Mouse (Mus musculus): ENCODE data around the gene Ajuba. TPM values are rescaled to one million over a fixed set of nuclear protein-coding genes. Genes with fewer than 3 reads are reported as not detected.

The Ajuba gene
- polyA plus RNA-seq, 1 experiment from 2014 or later, result 0.33 TPM

DNA sequence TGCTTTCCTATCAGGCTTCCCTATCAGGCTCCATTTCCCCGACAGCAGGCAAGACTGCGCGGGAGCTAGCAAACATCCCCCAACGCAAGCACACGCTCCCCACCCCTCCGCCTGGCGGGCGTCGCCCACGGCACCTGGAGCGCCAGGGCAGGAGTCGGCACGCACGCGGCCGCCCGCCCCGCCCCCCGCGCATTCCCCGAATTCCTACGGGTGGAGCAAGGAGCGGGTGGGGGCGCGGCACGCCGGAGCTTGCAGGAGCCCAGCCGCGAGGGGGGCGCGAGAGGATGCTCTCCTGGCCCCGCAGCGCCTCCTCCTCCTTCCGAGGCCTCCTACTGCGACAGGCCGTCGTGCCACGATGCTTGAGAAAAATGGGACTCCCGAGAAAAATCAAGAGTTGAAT is 1.7 kb downstream of the Ajuba start:
- no peaks in the 10 kb centered on the region for H3K36me3 ChIP-seq (ENCODE audit: inconsistent target)
- no peak overlapping the region for H3K27ac ChIP-seq
- no peaks in the 10 kb centered on the region for H3K79me2 ChIP-seq (ENCODE audit: inconsistent target)
- WGBS (ENCODE audit: missing documents), result 11% methylated on average over 38 of the region's 39 CpGs
- H3K4me3 ChIP-seq (ENCODE audit: inconsistent target), result no peak overlapping the region

DNA sequence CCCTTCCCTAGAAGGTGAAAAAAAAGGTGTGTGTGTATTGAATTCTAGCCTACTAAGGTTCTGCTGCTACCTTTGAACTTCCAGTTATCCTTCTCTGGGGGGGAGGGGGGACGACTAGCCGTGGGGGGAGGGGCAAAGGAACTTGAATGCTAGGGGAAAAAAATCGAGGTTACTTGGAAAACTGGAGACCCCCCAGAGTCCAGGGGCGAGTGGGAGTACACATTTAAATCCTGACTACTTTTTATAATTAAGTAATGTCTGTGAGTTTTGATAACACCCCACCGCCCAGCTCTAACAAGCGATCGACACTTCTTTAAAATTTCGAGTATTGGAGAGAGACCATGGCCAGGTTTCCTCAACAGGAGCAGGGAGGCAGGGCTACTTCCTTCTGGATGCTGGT is 2.3 kb downstream of the Ajuba start:
- no peak overlapping the region for H3K4me3 ChIP-seq (ENCODE audit: inconsistent target)
- WGBS (ENCODE audit: missing documents), result 47% methylated on average over 8 of the region's 8 CpGs

GRCm38 (mm10) chr14:54574253-54574652 is 3.1 kb downstream of the Ajuba start:
- H3K4me3 ChIP-seq (ENCODE audit: inconsistent target), result no peak overlapping the region
- no peaks in the 10 kb centered on the region for H3K79me2 ChIP-seq (ENCODE audit: inconsistent target)
- H3K36me3 ChIP-seq (ENCODE audit: inconsistent target), result no peaks in the 10 kb centered on the region
- WGBS (ENCODE audit: missing documents), result 88% methylated on average over 4 of the region's 4 CpGs
- no peak overlapping the region for H3K27ac ChIP-seq

More for the DNA sequence above, 2.3 kb downstream of the Ajuba start:
- Histone ChIP-seq H3K27ac (no peak overlapping the region), H3K36me3 (ENCODE audit: inconsistent target) (no peaks in the 10 kb centered on the region), H3K79me2 (ENCODE audit: inconsistent target) (no peaks in the 10 kb centered on the region)

DNA sequence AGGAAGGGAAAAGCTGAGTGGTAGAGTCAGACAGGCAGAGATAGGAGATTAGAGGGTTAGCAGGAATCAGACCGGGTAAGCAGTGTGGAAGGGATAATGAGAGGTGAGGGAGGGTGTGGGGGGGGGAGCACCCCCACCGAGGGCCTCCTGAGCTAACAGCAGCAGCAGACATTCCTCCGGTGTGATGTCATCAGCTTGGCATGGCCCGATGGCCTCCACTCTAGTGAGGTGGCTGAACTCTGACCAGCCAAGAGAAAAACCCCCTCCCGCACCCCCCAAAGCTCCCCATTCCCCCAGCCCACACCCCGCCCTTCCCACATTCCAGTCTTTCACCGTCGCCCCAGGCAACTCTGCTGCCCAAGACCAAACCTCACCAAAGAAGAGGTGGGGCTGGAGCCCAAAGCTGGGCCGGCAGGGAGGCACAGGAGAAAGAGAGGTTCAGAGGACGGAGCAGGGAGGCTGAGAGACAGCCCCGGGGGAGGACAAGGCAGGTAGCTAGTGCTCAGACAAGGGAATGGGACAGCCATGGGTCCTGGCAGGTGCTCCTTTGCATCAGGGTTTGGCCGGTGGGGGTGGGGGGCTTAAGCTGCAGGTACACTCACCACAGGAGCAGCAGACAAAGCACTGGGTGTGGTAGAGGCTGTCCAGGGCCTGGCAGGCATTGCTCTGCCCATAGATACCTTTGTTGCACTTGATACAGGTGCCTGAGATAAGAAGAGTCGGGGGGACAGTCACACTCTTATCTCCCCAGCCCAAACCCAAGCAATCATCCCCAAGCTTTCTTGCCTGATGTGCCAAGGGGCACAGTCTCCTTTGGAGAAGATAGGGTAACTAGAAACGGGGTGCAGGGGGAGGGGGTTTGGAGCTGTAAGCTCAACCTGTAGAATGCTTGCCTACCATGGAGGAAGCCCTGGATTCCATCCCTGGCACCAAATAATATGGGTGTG is 4.3 kb downstream of the Ajuba start:
- Histone ChIP-seq H3K36me3 (ENCODE audit: inconsistent target) (no peaks in the 10 kb centered on the region), H3K79me2 (ENCODE audit: inconsistent target) (no peaks in the 10 kb centered on the region), H3K4me3 (ENCODE audit: inconsistent target) (no peak overlapping the region), H3K27ac (no peak overlapping the region)
- WGBS (ENCODE audit: missing documents), result 78% methylated on average over 13 of the region's 14 CpGs

DNA sequence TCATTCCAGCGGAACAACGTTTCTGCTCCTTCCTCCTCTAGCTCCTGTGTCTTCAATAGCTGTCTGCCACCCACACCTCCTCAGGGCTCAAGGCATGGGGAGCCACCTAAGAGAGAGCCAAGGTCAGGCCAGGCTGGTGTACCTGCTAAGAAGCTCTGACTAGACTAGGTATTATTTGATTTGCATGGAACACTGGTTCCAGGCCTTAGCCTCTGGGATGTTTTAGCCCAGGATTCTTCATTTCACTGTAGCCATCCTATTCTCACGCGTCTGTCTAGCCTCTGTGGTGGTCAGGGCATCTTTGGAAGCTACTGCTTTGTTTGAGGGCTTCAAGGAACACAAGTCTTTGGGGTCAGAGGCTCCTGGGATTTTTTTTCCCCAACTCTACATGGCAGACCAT is 5.2 kb downstream of the Ajuba start:
- H3K79me2 ChIP-seq (ENCODE audit: inconsistent target), result no peaks in the 10 kb centered on the region
- no peaks in the 10 kb centered on the region for H3K36me3 ChIP-seq (ENCODE audit: inconsistent target)
- no peak overlapping the region for H3K4me3 ChIP-seq (ENCODE audit: inconsistent target)
- H3K27ac ChIP-seq, result no peak overlapping the region
- WGBS (ENCODE audit: missing documents), result 91% methylated on average over 4 of the region's 4 CpGs

- 86% methylated on average over 17 of the region's 17 CpGs for WGBS (ENCODE audit: missing documents)
- H3K4me3 ChIP-seq (ENCODE audit: inconsistent target), result no peak overlapping the region
- no peaks in the 10 kb centered on the region for H3K36me3 ChIP-seq (ENCODE audit: inconsistent target)
- H3K79me2 ChIP-seq (ENCODE audit: inconsistent target), result no peaks in the 10 kb centered on the region
- H3K27ac ChIP-seq, result no peak overlapping the region
These were observed 7.6 kb downstream of the Ajuba start for GRCm38 (mm10) chr14:54569451-54570392.

DNA sequence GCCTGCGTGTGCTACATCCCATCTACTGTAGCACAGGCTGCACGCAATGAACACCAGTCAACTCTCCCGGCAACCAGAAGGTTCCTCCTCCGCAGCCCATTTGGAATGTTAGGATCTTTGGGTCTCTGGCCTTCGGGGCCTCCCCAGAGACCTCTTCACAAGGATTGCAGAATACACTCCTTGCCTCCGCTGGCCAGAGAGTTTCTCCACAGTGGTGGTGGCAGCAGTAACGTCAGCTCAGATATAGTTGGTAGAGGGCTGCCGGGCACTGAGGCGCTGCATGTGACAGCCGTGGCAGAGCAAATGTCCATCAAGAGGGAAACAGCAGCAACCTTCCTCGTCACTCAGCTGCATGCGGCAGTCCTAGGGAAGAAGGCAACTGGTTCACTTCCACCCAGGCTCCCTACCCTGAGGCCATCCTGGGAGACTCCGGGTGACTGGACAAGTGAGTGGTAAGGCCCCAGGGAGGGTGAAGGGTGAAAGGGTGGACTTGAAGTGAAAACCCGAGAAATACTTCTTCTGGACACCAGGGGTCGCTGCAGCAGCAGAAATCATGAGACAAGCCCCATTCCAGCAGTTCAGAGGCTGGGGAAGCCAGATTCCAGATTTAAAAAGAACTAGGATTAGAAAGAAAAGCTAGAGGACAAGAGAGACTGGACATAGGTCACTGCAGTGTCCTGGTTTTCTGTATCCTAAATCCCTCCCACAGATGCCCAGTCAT is 8.5 kb downstream of the Ajuba start:
- no peak overlapping the region for H3K27ac ChIP-seq
- H3K36me3 ChIP-seq (ENCODE audit: inconsistent target), result no peaks in the 10 kb centered on the region
- H3K4me3 ChIP-seq (ENCODE audit: inconsistent target), result no peak overlapping the region
- H3K79me2 ChIP-seq (ENCODE audit: inconsistent target), result no peaks in the 10 kb centered on the region
- WGBS (ENCODE audit: missing documents), result 73% methylated on average over 15 of the region's 15 CpGs

DNA sequence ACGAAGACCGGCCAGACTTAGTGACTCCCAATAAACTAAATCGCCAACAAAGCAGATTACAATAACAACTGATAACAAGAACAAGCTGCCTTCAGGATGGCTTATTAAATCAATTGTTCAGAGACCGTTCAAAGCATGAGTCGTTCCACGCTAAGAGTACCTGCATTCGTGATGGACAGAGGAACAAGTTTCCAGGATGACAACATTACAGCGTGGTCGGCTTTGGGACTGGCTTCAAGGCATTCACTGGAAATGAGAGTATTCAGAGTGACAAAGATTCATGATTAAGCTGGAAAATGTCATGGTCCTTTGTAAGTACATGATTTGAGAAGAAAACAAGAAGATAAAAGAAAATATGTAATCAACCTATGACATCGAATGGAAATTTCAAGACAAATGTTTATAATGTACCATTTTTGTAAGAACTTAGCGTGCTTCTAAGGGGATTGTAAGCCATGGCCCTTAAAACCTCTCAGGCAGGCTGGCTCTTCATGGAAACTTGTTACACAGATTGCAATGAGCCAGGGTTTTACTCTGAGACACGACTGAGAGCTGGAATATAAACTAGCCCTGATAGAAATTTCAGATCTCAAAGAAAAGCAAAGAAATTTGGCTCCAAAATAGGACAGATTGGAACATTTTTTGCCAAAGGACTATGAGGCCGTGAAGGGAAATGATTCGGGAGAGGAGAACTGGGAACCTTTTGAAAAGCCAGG is 16.7 kb downstream of the Ajuba start:
- Histone ChIP-seq H3K27ac (no peak overlapping the region), H3K79me2 (ENCODE audit: inconsistent target) (no peaks in the 10 kb centered on the region), H3K36me3 (ENCODE audit: inconsistent target) (no peaks in the 10 kb centered on the region), H3K4me3 (ENCODE audit: inconsistent target) (no peak overlapping the region)
- 97% methylated on average over 14 of the region's 14 CpGs for WGBS (ENCODE audit: missing documents)

DNA sequence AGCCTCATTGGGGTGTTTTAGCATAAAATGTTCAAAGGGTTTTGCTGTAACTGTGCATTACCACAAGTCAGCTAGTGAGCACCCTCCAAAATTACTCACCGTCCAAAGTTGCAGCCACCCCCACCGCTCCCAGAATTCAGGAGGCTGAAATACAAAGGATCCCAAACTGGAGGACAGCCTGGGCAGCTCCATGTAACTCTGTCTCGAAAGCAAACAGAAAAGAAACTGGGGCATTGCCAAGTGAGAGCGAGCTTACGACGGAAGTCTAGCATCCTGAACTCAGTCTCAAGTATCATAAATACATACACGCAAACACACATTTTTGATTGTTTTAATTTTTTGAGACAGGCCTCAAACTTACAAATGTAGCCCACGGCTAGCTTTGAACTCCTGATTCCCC is 20.0 kb downstream of the Ajuba start:
- H3K36me3 ChIP-seq (ENCODE audit: inconsistent target), result no peaks in the 10 kb centered on the region
- peaks cover 6% of the 10 kb centered on the region; the same call in 1 of the 2 replicates for H3K79me2 ChIP-seq (ENCODE audit: inconsistent target)
- no peak overlapping the region for H3K27ac ChIP-seq
- H3K4me3 ChIP-seq (ENCODE audit: inconsistent target), result no peak overlapping the region
- 94% methylated on average over 8 of the region's 8 CpGs for WGBS (ENCODE audit: missing documents)

DNA sequence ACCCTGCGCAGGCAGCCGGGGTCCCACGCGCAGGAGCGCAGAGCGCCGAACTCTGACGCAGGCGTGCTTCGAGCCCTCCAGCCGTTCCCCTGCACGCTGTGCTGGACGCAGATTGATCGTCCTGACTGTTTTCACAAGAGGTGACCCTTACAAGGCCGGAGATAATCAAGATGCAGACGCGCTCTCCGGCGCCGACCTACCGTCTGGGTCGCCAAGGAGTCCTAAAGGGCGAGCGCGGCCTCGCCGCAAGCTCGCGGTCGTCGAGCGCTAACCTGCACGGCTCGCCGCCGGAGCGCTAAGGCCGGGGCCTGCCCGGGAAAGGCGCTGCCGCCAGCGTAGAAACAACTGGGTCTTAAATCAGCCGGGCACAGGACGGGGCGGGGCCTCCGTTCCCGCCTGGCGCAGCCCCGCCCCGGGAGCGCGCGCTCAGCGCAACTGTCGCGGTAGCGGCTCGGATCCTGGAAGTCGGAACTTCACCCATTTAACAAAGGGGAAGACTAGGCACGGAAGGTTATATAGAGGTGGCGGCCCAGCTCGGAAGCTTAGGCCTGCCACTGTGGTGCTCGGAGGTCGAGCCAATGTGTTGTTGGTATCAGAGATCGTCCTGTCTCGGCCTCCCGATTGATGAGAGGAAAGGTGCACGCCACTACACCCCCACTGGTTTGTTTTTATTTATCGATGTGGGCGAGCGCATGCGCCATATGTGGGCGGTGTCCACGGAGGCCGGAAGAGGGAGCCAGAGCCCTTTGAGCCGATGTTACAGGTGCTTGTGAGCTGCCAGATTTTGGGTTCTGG is 23.2 kb downstream of the Ajuba start, which contains the start of gene Haus4:
TSS of gene Haus4 (minus strand) at position 642 of the 795 bp plus-strand sequence.
- Histone ChIP-seq H3K4me3 (ENCODE audit: inconsistent target) (peak within 1 kb of the TSS; percentile 54), H3K36me3 (ENCODE audit: inconsistent target) (peaks cover 9% of the 10 kb centered on the region; the same call in 1 of the 2 replicates), H3K79me2 (ENCODE audit: inconsistent target) (peaks cover 6% of the 10 kb centered on the region; the same call in 1 of the 2 replicates), H3K27ac (peak within 1 kb of the TSS; percentile 58)
- 2% methylated on average over 73 of the region's 76 CpGs for WGBS (ENCODE audit: missing documents)

DNA sequence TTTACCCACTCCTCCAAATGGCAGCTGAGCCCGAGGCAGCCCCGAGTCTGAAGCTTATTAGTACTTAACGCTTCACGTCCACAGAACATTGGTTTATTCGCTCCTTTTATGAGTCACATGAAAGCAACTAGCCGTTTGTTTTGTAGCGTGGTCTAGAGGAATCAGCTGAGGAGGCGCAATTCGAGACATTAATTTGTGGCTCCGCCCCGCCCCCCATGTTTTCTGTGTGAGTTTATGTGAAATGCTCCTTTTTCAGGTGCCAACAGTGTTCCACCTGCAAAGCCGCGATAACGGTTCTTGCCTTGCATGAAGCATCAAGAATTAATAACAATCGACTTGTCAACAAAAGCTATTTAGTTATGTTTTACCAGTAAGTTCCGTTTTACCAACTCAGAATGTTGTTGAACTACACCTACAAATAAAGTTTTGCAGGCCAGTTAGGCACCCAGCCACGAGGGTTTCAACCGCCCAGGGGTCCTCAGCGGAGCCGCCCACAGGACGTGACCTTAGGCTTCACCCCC is 23.8 kb downstream of the Ajuba start:
- under 1% methylated on average over 21 of the region's 21 CpGs for WGBS (ENCODE audit: missing documents)
- Histone ChIP-seq H3K36me3 (ENCODE audit: inconsistent target) (peaks cover 16% of the 10 kb centered on the region; the same call in 1 of the 2 replicates), H3K79me2 (ENCODE audit: inconsistent target) (peaks cover 6% of the 10 kb centered on the region; the same call in 1 of the 2 replicates), H3K4me3 (ENCODE audit: inconsistent target) (peak overlapping the region; percentile 54), H3K27ac (peak overlapping the region; percentile 39)

DNA sequence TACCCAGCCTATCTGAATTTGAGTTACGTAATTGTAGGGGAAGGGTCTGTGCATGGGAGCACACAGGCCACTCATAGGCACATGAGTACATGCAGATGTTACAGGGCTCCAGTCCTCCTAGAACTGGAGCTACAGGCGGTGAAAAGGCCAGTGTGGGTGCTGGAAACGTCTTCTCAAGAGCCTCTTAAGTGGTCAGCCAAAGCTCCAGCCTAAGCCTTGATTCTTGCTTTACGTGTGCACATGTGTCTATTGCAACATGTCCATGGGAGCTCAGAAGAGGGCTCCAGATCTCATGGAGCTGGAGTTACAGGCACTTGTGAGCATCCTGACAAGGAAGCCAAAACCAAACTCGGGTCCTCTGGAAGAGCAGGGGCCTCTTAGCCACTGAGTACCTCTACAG is 32.7 kb downstream of the Ajuba start:
- Histone ChIP-seq H3K36me3 (ENCODE audit: inconsistent target) (peaks cover 29% of the 10 kb centered on the region; the same call in 1 of the 2 replicates), H3K4me3 (ENCODE audit: inconsistent target) (no peak overlapping the region), H3K27ac (no peak overlapping the region), H3K79me2 (ENCODE audit: inconsistent target) (no peaks in the 10 kb centered on the region)
- 87% methylated on average over 5 of the region's 5 CpGs for WGBS (ENCODE audit: missing documents)

- no peak overlapping the region for H3K4me3 ChIP-seq (ENCODE audit: inconsistent target)
- H3K36me3 ChIP-seq (ENCODE audit: inconsistent target), result 0 out of 2 replicates have a peak, but pooled peaks cover 6% of the 10 kb centered on the region
- no peaks in the 10 kb centered on the region for H3K79me2 ChIP-seq (ENCODE audit: inconsistent target)
- 96% methylated on average over 11 of the region's 11 CpGs for WGBS (ENCODE audit: missing documents)
- H3K27ac ChIP-seq, result no peak overlapping the region
These were observed 36.6 kb downstream of the Ajuba start for GRCm38 (mm10) chr14:54540771-54541170.
